Mouse (Mus musculus) kidney, embryonic 16.5 days (tissue): Measurements from ENCODE around the gene Pkd1. TPM values are rescaled to one million over a fixed set of nuclear protein-coding genes. Genes with fewer than 3 reads are reported as not detected.

Experiments
- ATAC-seq: fragments of 200-750 bp; cut with Nextera tagmentation; 2 replicates; pipeline ENCODE4 v1.8.0; 2017; ENCODE audit warnings: moderate TSS enrichment; ENCODE audit not compliant: low FRiP score, low TSS enrichment
- H3K27ac ChIP-seq: fragments of 300-500 bp; sonication (generic); 2 replicates; pipeline ENCODE4 v1.5.1; 2014; ENCODE audit warnings: low read length
- H3K27me3 ChIP-seq: fragments of 300-500 bp; sonication (generic); 2 replicates; pipeline ENCODE4 v1.6.1; 2014; ENCODE audit warnings: low read length, control low read depth, mixed read lengths; ENCODE audit not compliant: insufficient read depth
- H3K36me3 ChIP-seq: fragments of 300-500 bp; sonication (generic); 2 replicates; pipeline ENCODE4 v1.6.1; 2014; ENCODE audit warnings: low read length, control low read depth, mixed read lengths; ENCODE audit not compliant: insufficient read depth
- H3K4me1 ChIP-seq: fragments of 300-500 bp; sonication (generic); 2 replicates; pipeline ENCODE4 v1.6.1; 2014; ENCODE audit warnings: low read length, control low read depth, mixed read lengths; ENCODE audit not compliant: insufficient read depth
- H3K4me2 ChIP-seq: fragments of 300-500 bp; sonication (generic); replicated peaks from 2 replicates; pipeline ENCODE4 v1.6.1; 2014; ENCODE audit warnings: low read depth, low read length
- H3K4me3 ChIP-seq: fragments of 300-500 bp; sonication (generic); 2 replicates; pipeline ENCODE4 v1.5.1; 2014; ENCODE audit warnings: mild to moderate bottlenecking, low read length
- H3K9ac ChIP-seq: fragments of 300-500 bp; sonication (generic); replicated peaks from 2 replicates; pipeline ENCODE4 v1.6.1; 2014; ENCODE audit warnings: low read length
- H3K9me3 ChIP-seq: fragments of 300-500 bp; sonication (generic); 2 replicates; pipeline ENCODE4 v1.6.1; 2016; ENCODE audit warnings: low read length, control low read depth
- WGBS: fragments of 180-500 bp; shearing (Covaris S2); extraction: QIAGEN DNeasy Blood & Tissue Kit; methylation state at CpG from one replicate; pipeline ENCODE4 v1.1.7; 2014; 5-methylcytosine and 5-hydroxymethylcytosine counted together
- microRNA-seq: library from miRNA; unstranded; fragments of <30 nt; microRNA quantifications from one replicate; pipeline ENCODE4, GENCODE M21; 2016
- polyA plus RNA-seq: library from polyadenylated mRNA; unstranded; fragments of >200 nt; fragmentation: Nextera tagmentation; extraction: Ambion mirVana; gene quantifications from 2 replicates; pipeline ENCODE4 v1.2.1, GENCODE M21; 2015

The Pkd1 gene
- polyA plus RNA-seq, 1 experiment from 2014 or later, result 22.5 TPM

- 68% methylated on average over 9 of the region's 9 CpGs for WGBS
- Histone ChIP-seq H3K4me1 (peaks cover 39% of the 10 kb centered on the region), H3K4me3 (peak overlapping the region; percentile 23), H3K27ac (peak overlapping the region; percentile 86), H3K27me3 (no peaks in the 10 kb centered on the region), H3K4me2 (peak overlapping the region; percentile 44), H3K9me3 (no peaks in the 10 kb centered on the region), H3K36me3 (peaks cover 12% of the 10 kb centered on the region), H3K9ac (peak overlapping the region; percentile 61)
- peak; percentile 28; the same call in 1 of the 2 replicates for ATAC-seq
Observed at GRCm38 (mm10) chr17:24644875-24645721, 95.5 kb downstream of the Pkd1 start.

- peak overlapping the region; percentile 44 for H3K4me2 ChIP-seq
- H3K36me3 ChIP-seq, result peaks cover 3% of the 10 kb centered on the region
- peak overlapping the region; percentile 61; the same call in 1 of the 2 replicates for H3K9ac ChIP-seq
- no peaks in the 10 kb centered on the region for H3K27me3 ChIP-seq
- ATAC-seq, result no peak; the same call in 1 of the 2 replicates
- H3K4me1 ChIP-seq, result peaks cover 45% of the 10 kb centered on the region
- WGBS, result 79% methylated on average over 3 of the region's 3 CpGs
- no peaks in the 10 kb centered on the region for H3K9me3 ChIP-seq
- H3K4me3 ChIP-seq, result no peak overlapping the region
- H3K27ac ChIP-seq, result peak overlapping the region; percentile 86
Observed at GRCm38 (mm10) chr17:24645916-24646315, 96.3 kb downstream of the Pkd1 start.

Small RNA genes within 50 kb of the gene (microRNA-seq; reads per million reads assigned to microRNA genes)
- 0.63 reads per million for gene Gm24589

Other genes with a start within 250 kb of the Pkd1 start
- 0.22 TPM in 1 of 2 replicates, not detected in the other for gene Abca17, start 198.8 kb upstream of the Pkd1 start, polyA plus RNA-seq
- gene Abca3, start 197.9 kb upstream of the Pkd1 start, polyA plus RNA-seq, result 20.8 and 22.6 TPM in 2 replicates
- 300 and 327 TPM in 2 replicates for gene Rnps1, start 135.3 kb upstream of the Pkd1 start, polyA plus RNA-seq
- 141 and 143 TPM in 2 replicates for gene Eci1, start 123.2 kb upstream of the Pkd1 start, polyA plus RNA-seq
- gene Dnase1l2, start 106.7 kb upstream of the Pkd1 start, polyA plus RNA-seq, result 3.2 and 5.5 TPM in 2 replicates
- gene E4f1, start 79.5 kb upstream of the Pkd1 start, polyA plus RNA-seq, result 38.1 TPM in 2 replicates
- gene Pgp, start 79.4 kb upstream of the Pkd1 start, polyA plus RNA-seq, result 55.5 and 55.6 TPM in 2 replicates
- 0.42 and 1.6 TPM in 2 replicates for gene Bricd5, start 76.0 kb upstream of the Pkd1 start, polyA plus RNA-seq
- 39.3 and 40.2 TPM in 2 replicates for gene Mlst8, start 70.8 kb upstream of the Pkd1 start, polyA plus RNA-seq
- 1.5 and 2.2 TPM in 2 replicates for gene Caskin1, start 61.2 kb upstream of the Pkd1 start, polyA plus RNA-seq
- 102 and 113 TPM in 2 replicates for gene Traf7, start 21.9 kb upstream of the Pkd1 start, polyA plus RNA-seq
- gene Rab26, start 15.6 kb upstream of the Pkd1 start, polyA plus RNA-seq, result 2.8 and 3.0 TPM in 2 replicates
- gene Tsc2, start 82.8 kb downstream of the Pkd1 start, polyA plus RNA-seq, result 72.8 and 77.0 TPM in 2 replicates
- 23.1 TPM in 2 replicates for gene Nthl1, start 82.8 kb downstream of the Pkd1 start, polyA plus RNA-seq
- 116 and 120 TPM in 2 replicates for gene Slc9a3r2, start 100.5 kb downstream of the Pkd1 start, polyA plus RNA-seq
- gene Npw, start 108.6 kb downstream of the Pkd1 start, polyA plus RNA-seq, result 0.37 TPM in 1 of 2 replicates, not detected in the other
- 19.7 and 22.7 TPM in 2 replicates for gene Zfp598, start 119.9 kb downstream of the Pkd1 start, polyA plus RNA-seq
- gene Syngr3, start 140.1 kb downstream of the Pkd1 start, polyA plus RNA-seq, result 2.3 and 2.9 TPM in 2 replicates
- gene Gfer, start 146.3 kb downstream of the Pkd1 start, polyA plus RNA-seq, result 44.4 and 45.3 TPM in 2 replicates
- 1.9 and 2.7 TPM in 2 replicates for gene Noxo1, start 146.4 kb downstream of the Pkd1 start, polyA plus RNA-seq
- 92.1 and 107 TPM in 2 replicates for gene Tbl3, start 157.8 kb downstream of the Pkd1 start, polyA plus RNA-seq
- gene Rnf151, start 168.2 kb downstream of the Pkd1 start, polyA plus RNA-seq, result 0.26 TPM in 1 of 2 replicates, not detected in the other
- 1,489 and 1,547 TPM in 2 replicates for gene Rps2, start 168.3 kb downstream of the Pkd1 start, polyA plus RNA-seq
- gene Ndufb10, start 174.6 kb downstream of the Pkd1 start, polyA plus RNA-seq, result 258 and 262 TPM in 2 replicates
- gene Rpl3l, start 178.0 kb downstream of the Pkd1 start, polyA plus RNA-seq, result 0.15 TPM in 1 of 2 replicates, not detected in the other
- 33.3 and 33.8 TPM in 2 replicates for gene Msrb1, start 186.8 kb downstream of the Pkd1 start, polyA plus RNA-seq
- gene Hs3st6, start 203.2 kb downstream of the Pkd1 start, polyA plus RNA-seq, result 23.0 and 27.6 TPM in 2 replicates